Mouse (Mus musculus) lung, adult 2 months (tissue): Measurements from ENCODE around the gene Amy2a5.
"Not testable (repeated sequence)": the region's sequence is repeated elsewhere in the genome, so short reads cannot be mapped to it uniquely, and the experiment has no call there.

ENCODE experiments used
- CTCF ChIP-seq: fragments of 200-500 bp; IDR thresholded peaks from 2 replicates; pipeline ENCODE4 v1.5.1; 2011; ENCODE audit warnings: mild to moderate bottlenecking, low read length, control low read depth; ENCODE audit not compliant: insufficient read depth
- POLR2A ChIP-seq: fragments of 200-500 bp; IDR thresholded peaks from 2 replicates; pipeline ENCODE4 v1.6.1; 2011; ENCODE audit warnings: low read depth, mild to moderate bottlenecking, control low read depth, low read length, borderline replicate concordance; ENCODE audit errors: extremely low read depth

DNA sequence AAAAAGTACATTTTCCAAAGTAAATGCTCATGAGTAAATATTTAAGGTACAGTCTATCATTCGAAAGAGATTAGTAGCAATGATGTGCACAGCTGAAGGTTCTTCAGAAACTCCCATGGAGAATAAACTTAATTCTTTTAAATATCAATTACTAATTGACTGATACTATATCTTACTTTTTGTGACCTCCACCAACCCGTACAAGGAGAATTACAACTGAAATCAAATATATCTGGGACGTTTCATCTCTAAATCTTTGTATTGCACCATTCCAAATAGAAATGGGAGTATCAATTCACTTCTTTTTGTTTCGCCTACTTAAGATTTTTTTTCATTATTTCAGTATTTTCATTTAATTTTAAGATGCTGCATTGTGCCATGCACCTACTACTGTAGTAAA lies at the start of gene Amy2a5:
- TF ChIP-seq CTCF, POLR2A: not testable (repeated sequence)
